Mouse (Mus musculus) kidney, postnatal 0 days (tissue): ENCODE measurements around the gene Bpifb9b. TPM values are rescaled to one million over a fixed set of nuclear protein-coding genes. Genes with fewer than 3 reads are reported as not detected.
"Not testable (repeated sequence)": the region's sequence is repeated elsewhere in the genome, so short reads cannot be mapped to it uniquely, and the experiment has no call there.

Experiments used
- ATAC-seq: fragments of 200-750 bp; cut with Nextera tagmentation; replicated peaks from 2 replicates; pipeline ENCODE4 v1.8.0; 2017; ENCODE audit warnings: low read depth, moderate number of reproducible peaks, moderate TSS enrichment, moderate library complexity; ENCODE audit not compliant: low FRiP score
- DNase-seq: peaks from one replicate; pipeline ENCODE4 v3.0.0-alpha.2; 2016; ENCODE audit warnings: low spot score
- H3K27ac ChIP-seq: fragments of 300-500 bp; sonication (generic); 2 replicates; pipeline ENCODE4 v1.5.1; 2014; ENCODE audit warnings: mild to moderate bottlenecking
- H3K27me3 ChIP-seq: fragments of 300-500 bp; sonication (generic); 2 replicates; pipeline ENCODE4 v1.6.1; 2014; ENCODE audit warnings: low read length, mixed read lengths; ENCODE audit not compliant: insufficient read depth
- H3K36me3 ChIP-seq: fragments of 300-500 bp; sonication (generic); 2 replicates; pipeline ENCODE4 v1.6.1; 2014; ENCODE audit warnings: low read length, mixed read lengths; ENCODE audit not compliant: insufficient read depth
- H3K4me1 ChIP-seq: fragments of 300-500 bp; sonication (generic); replicated peaks from 2 replicates; pipeline ENCODE4 v1.6.1; 2014; ENCODE audit warnings: antibody characterized with exemption, low read length, mixed read lengths; ENCODE audit not compliant: insufficient read depth
- H3K4me2 ChIP-seq: fragments of 300-500 bp; sonication (generic); 2 replicates; pipeline ENCODE4 v1.6.1; 2014; ENCODE audit warnings: mild to moderate bottlenecking, low read length, moderate library complexity, mixed read lengths
- H3K4me3 ChIP-seq: fragments of 300-500 bp; sonication (generic); replicated peaks from 2 replicates; pipeline ENCODE4 v1.5.1; 2014; ENCODE audit warnings: low read depth, low read length
- H3K9ac ChIP-seq: fragments of 300-500 bp; sonication (generic); 2 replicates; pipeline ENCODE4 v1.6.1; 2014; ENCODE audit warnings: low read depth, low read length
- H3K9me3 ChIP-seq: fragments of 300-500 bp; sonication (generic); replicated peaks from 2 replicates; pipeline ENCODE4 v1.6.1; 2016; ENCODE audit warnings: low read length, inconsistent platforms, mixed read lengths
- CTCF ChIP-seq: IDR thresholded peaks from 2 replicates; pipeline ENCODE4 v1.5.1; 2016; ENCODE audit warnings: antibody characterized with exemption, low read depth, mild to moderate bottlenecking, moderate library complexity
- WGBS: fragments of 180-500 bp; shearing (Covaris S2); extraction: QIAGEN DNeasy Blood & Tissue Kit; methylation state at CpG from one replicate; pipeline ENCODE4 v1.1.7; 2014; 5-methylcytosine and 5-hydroxymethylcytosine counted together
- polyA plus RNA-seq: library from polyadenylated mRNA; unstranded; fragments of >200 nt; fragmentation: Nextera tagmentation; extraction: Ambion mirVana; gene quantifications from 2 replicates; pipeline ENCODE4 v1.2.1, GENCODE M21; 2015

The Bpifb9b gene
- polyA plus RNA-seq, 1 experiment from 2014 or later = not detected

DNA sequence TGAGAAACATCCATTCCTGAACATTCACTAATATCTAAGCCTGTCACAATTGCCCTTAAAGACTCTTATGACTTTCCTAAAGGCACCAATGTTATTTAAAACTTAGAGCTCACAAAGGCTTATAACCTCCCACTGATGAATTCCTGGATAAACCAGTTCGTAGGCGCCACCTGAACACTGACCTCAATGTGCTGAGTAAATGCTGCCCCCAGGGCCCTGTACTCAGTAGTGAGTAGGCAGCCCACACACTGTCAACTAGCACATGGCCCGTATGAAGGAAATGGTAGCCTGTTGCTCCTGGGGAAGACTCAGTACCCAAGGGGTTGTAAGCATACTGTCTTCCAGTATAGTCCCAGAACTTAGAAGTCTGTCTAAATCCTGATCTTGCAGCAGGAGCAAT, 5.3 kb upstream of the Bpifb9b start:
- no peak overlapping the region for H3K4me2 ChIP-seq
- H3K27me3 ChIP-seq = no peaks in the 10 kb centered on the region
- H3K9me3 ChIP-seq = no peaks in the 10 kb centered on the region
- no peak overlapping the region for H3K4me3 ChIP-seq
- ATAC-seq = no peak
- 65% methylated on average over 3 of the region's 3 CpGs for WGBS
- no peak for DNase-seq
- H3K36me3 ChIP-seq = no peaks in the 10 kb centered on the region
- no peak for TF ChIP-seq CTCF
- no peaks in the 10 kb centered on the region for H3K4me1 ChIP-seq
- H3K9ac ChIP-seq = no peak overlapping the region
- H3K27ac ChIP-seq = no peak overlapping the region

- H3K4me1 ChIP-seq, H3K27me3 ChIP-seq, H3K27ac ChIP-seq, H3K4me3 ChIP-seq, H3K9me3 ChIP-seq, H3K4me2 ChIP-seq, ATAC-seq, H3K36me3 ChIP-seq, H3K9ac ChIP-seq, DNase-seq: not testable (repeated sequence)
- WGBS = 79% methylated on average over 1 of the region's 3 CpGs
Measured at GRCm38 (mm10) chr2:154304604-154305003, 2.4 kb upstream of the Bpifb9b start.

- H3K4me1 ChIP-seq = not testable (repeated sequence)
Measured at GRCm38 (mm10) chr2:154313771-154314170, 6.7 kb downstream of the Bpifb9b start.

DNA sequence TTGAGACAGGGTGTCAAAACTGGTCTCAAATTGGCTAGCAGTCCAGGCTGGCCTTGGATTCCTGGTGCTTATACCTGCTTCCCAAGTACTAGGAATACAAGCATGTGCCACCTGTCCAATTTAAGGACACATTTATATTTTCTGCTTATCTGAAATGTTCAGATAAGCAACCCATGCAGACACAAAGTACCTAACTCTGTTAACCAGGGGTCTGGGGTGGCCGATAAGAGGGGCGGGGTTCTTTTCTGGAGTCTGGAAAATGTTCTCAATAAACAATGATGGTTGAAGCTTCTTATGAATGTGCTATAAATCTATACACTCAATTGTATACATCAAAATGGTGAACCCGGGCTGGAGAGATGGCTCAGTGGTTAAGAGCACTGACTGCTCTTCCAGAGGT, 19.8 kb downstream of the Bpifb9b start:
- H3K4me3 ChIP-seq = no peak overlapping the region
- H3K4me2 ChIP-seq = no peak overlapping the region
- no peak for ATAC-seq
- H3K27ac ChIP-seq = no peak overlapping the region
- no peaks in the 10 kb centered on the region for H3K27me3 ChIP-seq
- no peak for DNase-seq
- H3K9me3 ChIP-seq = no peaks in the 10 kb centered on the region
- H3K36me3 ChIP-seq = no peaks in the 10 kb centered on the region
- no peaks in the 10 kb centered on the region for H3K4me1 ChIP-seq
- H3K9ac ChIP-seq = no peak overlapping the region
- no peak for TF ChIP-seq CTCF
- 76% methylated on average over 3 of the region's 3 CpGs for WGBS

More at GRCm38 (mm10) chr2:154313771-154314170, 6.7 kb downstream of the Bpifb9b start:
- H3K27ac ChIP-seq, H3K9me3 ChIP-seq, DNase-seq, H3K27me3 ChIP-seq, H3K36me3 ChIP-seq, H3K4me3 ChIP-seq, H3K9ac ChIP-seq, H3K4me2 ChIP-seq, ATAC-seq: not testable (repeated sequence)
- 83% methylated on average over 4 of the region's 5 CpGs for WGBS

DNA sequence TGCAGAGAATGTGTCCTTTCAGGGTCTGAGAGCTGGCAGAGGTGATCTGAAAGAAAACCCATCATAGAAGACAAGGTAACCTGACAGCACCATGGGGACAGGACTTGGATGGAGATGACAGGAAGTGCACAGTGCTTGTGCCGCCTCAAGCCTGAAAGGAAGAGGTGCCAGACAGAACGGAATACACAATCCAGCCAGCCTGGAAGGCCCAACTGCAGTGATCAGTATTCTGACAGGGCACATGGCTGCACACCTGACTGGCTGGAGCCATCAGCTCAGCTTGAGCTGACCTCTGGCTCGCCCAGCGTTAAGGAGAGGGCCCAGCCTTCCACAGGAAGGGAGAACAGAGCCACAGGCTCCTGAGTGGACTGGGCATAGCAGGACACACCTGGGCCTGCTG, 28.5 kb downstream of the Bpifb9b start:
- no peaks in the 10 kb centered on the region for H3K4me1 ChIP-seq
- TF ChIP-seq CTCF = no peak
- DNase-seq (no peak), ATAC-seq (no peak)
- no peak overlapping the region for H3K9ac ChIP-seq
- no peaks in the 10 kb centered on the region for H3K27me3 ChIP-seq
- H3K36me3 ChIP-seq = peaks cover 4% of the 10 kb centered on the region; the same call in 1 of the 2 replicates
- H3K4me3 ChIP-seq = no peak overlapping the region
- no peaks in the 10 kb centered on the region for H3K9me3 ChIP-seq
- 78% methylated on average over 4 of the region's 4 CpGs for WGBS
- H3K4me2 ChIP-seq = no peak overlapping the region
- no peak overlapping the region for H3K27ac ChIP-seq

GRCm38 (mm10) chr2:154338161-154338560, 31.1 kb downstream of the Bpifb9b start:
- DNase-seq = no peak
- Histone ChIP-seq H3K9me3 (no peaks in the 10 kb centered on the region), H3K9ac (no peak overlapping the region), H3K27ac (no peak overlapping the region), H3K4me1 (no peaks in the 10 kb centered on the region), H3K4me3 (no peak overlapping the region), H3K27me3 (no peaks in the 10 kb centered on the region), H3K36me3 (peaks cover 11% of the 10 kb centered on the region), H3K4me2 (no peak overlapping the region)
- 68% methylated on average over 1 of the region's 1 CpGs for WGBS
- no peak for ATAC-seq
- TF ChIP-seq CTCF = no peak

DNA sequence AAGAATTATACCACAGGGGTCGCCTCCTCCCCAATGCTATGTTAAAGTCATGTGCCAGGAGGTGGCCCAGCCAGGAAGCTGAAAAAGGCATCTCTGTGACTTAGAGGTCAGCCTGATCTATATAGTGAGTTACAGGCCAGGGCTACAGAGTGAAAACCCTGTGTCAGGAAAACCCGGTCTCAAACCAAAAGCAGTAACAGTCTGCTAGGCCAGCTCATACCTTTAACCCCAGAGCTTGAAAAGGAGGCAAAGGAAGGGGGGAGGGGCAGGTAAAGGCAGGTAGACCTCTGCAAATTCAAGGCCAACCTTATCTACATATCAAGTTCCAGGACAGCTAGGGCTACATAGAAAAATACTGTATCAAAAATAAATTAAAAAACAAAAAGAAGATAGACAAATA, 32.3 kb downstream of the Bpifb9b start:
- whole genome bisulfite sequencing = 48% methylated on average over 2 of the region's 2 CpGs
- Histone ChIP-seq H3K9me3 (no peaks in the 10 kb centered on the region), H3K36me3 (peaks cover 11% of the 10 kb centered on the region), H3K4me1 (no peaks in the 10 kb centered on the region), H3K9ac (no peak overlapping the region), H3K4me2 (no peak overlapping the region), H3K4me3 (no peak overlapping the region), H3K27ac (no peak overlapping the region), H3K27me3 (no peaks in the 10 kb centered on the region)
- TF ChIP-seq CTCF = no peak
- DNase-seq = no peak
- ATAC-seq = no peak
